Mouse (Mus musculus): ENCODE results near the gene Plagl1. TPM values are rescaled to one million over a fixed set of nuclear protein-coding genes. Genes with fewer than 3 reads are reported as not detected.
A peak's percentile ranks its signal among the peaks of the same experiment; 100 is the strongest.

Gene Plagl1
- polyA plus RNA-seq, 1 experiment from 2014 or later, result 69.6 TPM

- Histone ChIP-seq H3K4me1 (no peaks in the 10 kb centered on the region), H3K4me3 (no peak overlapping the region), H3K27me3 (replicated peaks; ENCODE audit: low read depth, poor library complexity, severe bottlenecking) (no peaks in the 10 kb centered on the region), H3K36me3 (replicated peaks) (no peaks in the 10 kb centered on the region), H3K27ac (replicated peaks) (no peak overlapping the region), H3K9me3 (no peaks in the 10 kb centered on the region)
- no peak for DNase-seq (ENCODE audit: low spot score)
- 92% methylated on average over 4 of the region's 4 CpGs for WGBS
Measured at GRCm38 (mm10) chr10:13152811-13153364, 92.6 kb downstream of the Plagl1 start.

DNA sequence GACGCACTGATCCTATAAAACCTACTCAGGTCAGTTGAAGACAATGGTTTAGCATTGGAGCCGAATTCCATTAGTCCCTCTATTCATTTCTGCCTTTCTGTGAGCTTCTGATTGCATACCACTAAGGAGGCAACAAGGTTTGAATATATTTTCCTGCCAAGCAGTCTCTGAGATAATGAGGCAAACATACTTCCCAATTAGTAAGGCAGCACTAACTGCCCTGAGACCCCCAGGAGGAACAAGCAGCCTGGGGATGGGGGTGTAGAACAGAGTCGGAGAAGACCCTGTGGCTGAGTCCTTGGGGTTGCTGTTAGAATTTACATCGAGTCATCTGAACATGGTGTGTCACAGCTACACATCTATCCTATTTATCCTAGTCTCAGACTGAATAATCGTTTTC, 95.1 kb downstream of the Plagl1 start:
- Histone ChIP-seq H3K4me1 (no peaks in the 10 kb centered on the region), H3K27ac (replicated peaks) (no peak overlapping the region), H3K9me3 (no peaks in the 10 kb centered on the region), H3K4me3 (no peak overlapping the region), H3K27me3 (replicated peaks; ENCODE audit: low read depth, poor library complexity, severe bottlenecking) (no peaks in the 10 kb centered on the region), H3K36me3 (replicated peaks) (no peaks in the 10 kb centered on the region)
- WGBS, result 86% methylated on average over 5 of the region's 5 CpGs
- DNase-seq (ENCODE audit: low spot score), result no peak

DNA sequence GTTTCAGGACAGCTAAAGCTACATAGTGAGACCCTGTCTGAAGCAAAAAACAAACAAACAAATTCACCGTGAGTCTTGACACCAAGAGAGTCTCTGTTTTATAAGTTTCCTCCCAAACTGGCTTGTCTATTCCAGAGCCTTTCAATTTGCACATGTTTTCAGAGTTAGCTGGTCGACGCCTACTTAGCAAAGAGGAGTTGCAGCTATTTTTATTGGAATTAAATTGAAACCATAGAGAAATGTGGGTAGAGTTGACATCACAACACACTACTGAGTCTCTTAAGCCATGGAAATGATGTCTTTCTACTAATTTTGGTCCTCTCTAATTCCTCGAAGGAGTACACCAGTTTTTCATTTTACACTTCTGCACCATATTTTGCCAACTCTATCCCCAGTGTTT, 100.6 kb downstream of the Plagl1 start:
- H3K27ac ChIP-seq (replicated peaks), result no peak overlapping the region
- no peaks in the 10 kb centered on the region for H3K36me3 ChIP-seq (replicated peaks)
- peaks cover 6% of the 10 kb centered on the region; the same call in 1 of the 2 replicates for H3K9me3 ChIP-seq
- no peaks in the 10 kb centered on the region for H3K4me1 ChIP-seq
- H3K4me3 ChIP-seq, result no peak overlapping the region
- 91% methylated on average over 4 of the region's 4 CpGs for WGBS
- no peaks in the 10 kb centered on the region for H3K27me3 ChIP-seq (replicated peaks; ENCODE audit: low read depth, poor library complexity, severe bottlenecking)
- no peak for DNase-seq (ENCODE audit: low spot score)

DNA sequence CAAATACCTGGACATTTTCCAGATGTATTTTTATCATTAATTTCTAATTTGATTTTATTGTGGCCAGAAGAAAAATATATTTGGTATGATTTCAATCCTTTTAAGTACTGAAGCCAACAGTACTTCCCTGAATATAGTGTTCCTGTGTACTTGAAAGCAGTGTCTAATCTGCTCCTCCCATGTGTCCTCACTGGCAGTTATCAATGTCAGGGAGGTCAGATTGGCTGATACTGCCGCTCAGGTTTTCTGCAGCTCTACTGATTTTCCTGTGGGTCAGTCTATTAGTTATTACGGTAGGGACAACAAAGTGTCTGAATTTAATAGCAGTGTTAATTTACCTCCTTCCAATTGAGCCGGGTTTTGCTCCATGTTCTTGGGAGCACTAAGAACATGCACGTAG, 101.7 kb downstream of the Plagl1 start:
- Histone ChIP-seq H3K4me1 (no peaks in the 10 kb centered on the region), H3K4me3 (no peak overlapping the region), H3K36me3 (replicated peaks) (no peaks in the 10 kb centered on the region), H3K27ac (replicated peaks) (no peak overlapping the region), H3K9me3 (peaks cover 6% of the 10 kb centered on the region; the same call in 1 of the 2 replicates), H3K27me3 (replicated peaks; ENCODE audit: low read depth, poor library complexity, severe bottlenecking) (no peaks in the 10 kb centered on the region)
- DNase-seq (ENCODE audit: low spot score), result no peak
- WGBS, result 84% methylated on average over 4 of the region's 4 CpGs

GRCm38 (mm10) chr10:13168461-13168860, 108.2 kb downstream of the Plagl1 start:
- Histone ChIP-seq H3K9me3 (peaks cover 6% of the 10 kb centered on the region; the same call in 1 of the 2 replicates), H3K36me3 (replicated peaks) (no peaks in the 10 kb centered on the region), H3K27me3 (replicated peaks; ENCODE audit: low read depth, poor library complexity, severe bottlenecking) (no peaks in the 10 kb centered on the region), H3K4me1 (peaks cover 44% of the 10 kb centered on the region), H3K27ac (replicated peaks) (peak overlapping the region; percentile 65), H3K4me3 (no peak overlapping the region)
- DNase-seq (ENCODE audit: low spot score), result no peak
- WGBS, result 82% methylated on average over 5 of the region's 5 CpGs

DNA sequence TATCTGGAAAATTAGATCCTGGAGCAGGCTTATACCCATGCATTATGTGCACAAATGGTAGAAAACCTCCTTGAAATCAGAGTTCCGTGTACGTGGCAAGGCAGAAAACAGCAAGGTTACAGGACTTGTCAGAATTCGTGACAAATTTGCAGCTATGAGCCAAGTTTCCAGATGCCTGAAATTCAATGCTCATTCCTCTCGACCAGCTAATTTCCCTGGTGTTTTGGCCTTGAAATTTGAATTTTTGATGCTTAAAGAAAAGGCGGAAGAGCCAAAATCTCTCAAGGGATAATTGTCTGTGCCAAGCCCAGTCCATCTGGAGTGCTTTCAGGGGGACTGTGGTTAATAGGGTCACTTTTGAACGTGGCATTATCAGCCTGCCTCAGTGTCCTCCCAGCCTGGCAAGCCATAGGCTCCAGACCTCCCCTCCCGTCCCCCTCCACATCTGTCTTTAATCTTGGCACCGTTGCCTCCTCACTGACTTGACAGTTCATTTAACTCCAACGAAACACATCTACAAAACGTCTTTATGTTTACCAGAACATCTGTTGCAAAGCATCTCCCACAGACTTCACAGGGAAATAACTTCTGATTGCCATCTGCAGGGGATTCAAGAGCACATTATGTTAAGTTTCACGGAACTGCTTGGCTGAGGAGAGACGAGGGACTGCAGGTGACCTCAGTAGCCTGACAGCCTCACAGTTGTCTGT, 110.6 kb downstream of the Plagl1 start:
- Histone ChIP-seq H3K9me3 (no peaks in the 10 kb centered on the region), H3K27ac (replicated peaks) (peak overlapping the region; percentile 72), H3K36me3 (replicated peaks) (peaks cover 4% of the 10 kb centered on the region; the same call in 1 of the 2 replicates), H3K4me1 (peaks cover 44% of the 10 kb centered on the region), H3K27me3 (replicated peaks; ENCODE audit: low read depth, poor library complexity, severe bottlenecking) (no peaks in the 10 kb centered on the region), H3K4me3 (no peak overlapping the region)
- WGBS, result 31% methylated on average over 12 of the region's 12 CpGs
- peak; percentile 69 for DNase-seq (ENCODE audit: low spot score)

DNA sequence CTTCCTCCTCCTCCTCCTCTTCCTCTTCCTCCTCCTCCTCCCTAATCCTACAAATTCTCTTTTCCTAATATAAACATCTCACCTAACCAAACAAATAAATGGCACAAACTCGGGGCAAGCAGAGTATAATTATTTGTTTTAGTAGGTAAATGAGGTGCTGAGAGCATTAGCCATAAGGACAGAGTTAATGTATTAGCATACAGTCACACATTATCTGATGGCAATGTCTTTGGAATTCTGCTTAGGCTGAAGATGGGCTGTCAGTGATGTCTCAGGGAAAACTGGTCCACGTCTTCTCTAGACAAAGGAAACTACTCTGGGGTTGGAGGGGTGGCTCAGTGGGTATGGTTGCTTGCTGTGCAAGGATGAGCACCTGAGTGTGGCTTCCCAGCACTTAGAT, 111.2 kb downstream of the Plagl1 start:
- 62% methylated on average over 2 of the region's 2 CpGs for WGBS
- H3K4me1 ChIP-seq, result peaks cover 44% of the 10 kb centered on the region

GRCm38 (mm10) chr10:13172798-13173221, 112.5 kb downstream of the Plagl1 start:
- Histone ChIP-seq H3K4me1 (peaks cover 44% of the 10 kb centered on the region), H3K4me3 (no peak overlapping the region), H3K27ac (replicated peaks) (peak overlapping the region; percentile 72), H3K36me3 (replicated peaks) (peaks cover 23% of the 10 kb centered on the region), H3K9me3 (no peaks in the 10 kb centered on the region), H3K27me3 (replicated peaks; ENCODE audit: low read depth, poor library complexity, severe bottlenecking) (no peaks in the 10 kb centered on the region)
- 50% methylated on average over 10 of the region's 10 CpGs for WGBS
- peak; percentile 37 for DNase-seq (ENCODE audit: low spot score)

More for the DNA sequence above, 111.2 kb downstream of the Plagl1 start:
- H3K27ac ChIP-seq (replicated peaks), result peak overlapping the region; percentile 72
- H3K4me3 ChIP-seq, result no peak overlapping the region
- H3K27me3 ChIP-seq (replicated peaks; ENCODE audit: low read depth, poor library complexity, severe bottlenecking), result no peaks in the 10 kb centered on the region
- no peaks in the 10 kb centered on the region for H3K9me3 ChIP-seq
- no peak for DNase-seq (ENCODE audit: low spot score)
- peaks cover 10% of the 10 kb centered on the region for H3K36me3 ChIP-seq (replicated peaks)

DNA sequence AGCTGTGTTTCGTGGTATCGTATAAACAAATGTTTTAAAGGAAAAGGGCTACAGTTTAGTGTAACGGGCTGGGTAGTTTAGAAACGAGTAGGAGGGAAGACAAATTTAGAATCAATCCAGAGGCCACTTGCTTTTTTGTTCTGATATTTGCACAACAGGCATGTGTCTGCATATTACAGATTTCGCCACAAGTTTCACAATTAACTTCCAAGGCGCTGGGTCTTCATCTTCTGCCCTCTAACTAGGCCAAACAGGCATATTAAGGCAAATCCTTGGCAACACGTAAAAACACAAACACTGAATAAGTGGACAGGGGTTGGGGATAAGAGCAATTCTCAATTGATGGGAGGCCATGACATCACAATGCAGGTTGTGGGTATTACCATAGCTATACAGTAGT, 115.6 kb downstream of the Plagl1 start:
- 93% methylated on average over 7 of the region's 7 CpGs for WGBS
- H3K4me3 ChIP-seq, result no peak overlapping the region
- no peak overlapping the region for H3K27ac ChIP-seq (replicated peaks)
- H3K9me3 ChIP-seq, result no peaks in the 10 kb centered on the region
- no peak for DNase-seq (ENCODE audit: low spot score)
- no peaks in the 10 kb centered on the region for H3K27me3 ChIP-seq (replicated peaks; ENCODE audit: low read depth, poor library complexity, severe bottlenecking)
- peaks cover 22% of the 10 kb centered on the region for H3K4me1 ChIP-seq
- H3K36me3 ChIP-seq (replicated peaks), result peaks cover 54% of the 10 kb centered on the region

- DNase-seq (ENCODE audit: low spot score), result no peak
- 71% methylated on average over 7 of the region's 7 CpGs for WGBS
- H3K36me3 ChIP-seq (replicated peaks), result peaks cover 76% of the 10 kb centered on the region
- H3K9me3 ChIP-seq, result no peaks in the 10 kb centered on the region
- peaks cover 1% of the 10 kb centered on the region for H3K4me1 ChIP-seq
- no peak within 1 kb of the TSS for H3K27ac ChIP-seq (replicated peaks)
- H3K4me3 ChIP-seq, result no peak within 1 kb of the TSS
- no peaks in the 10 kb centered on the region for H3K27me3 ChIP-seq (replicated peaks; ENCODE audit: low read depth, poor library complexity, severe bottlenecking)
Measured at GRCm38 (mm10) chr10:13177973-13178624, 117.8 kb downstream of the Plagl1 start, which contains the start of gene Zc2hc1b. Gene Zc2hc1b, minus strand, starts transcription at chr10:13178023.

DNA sequence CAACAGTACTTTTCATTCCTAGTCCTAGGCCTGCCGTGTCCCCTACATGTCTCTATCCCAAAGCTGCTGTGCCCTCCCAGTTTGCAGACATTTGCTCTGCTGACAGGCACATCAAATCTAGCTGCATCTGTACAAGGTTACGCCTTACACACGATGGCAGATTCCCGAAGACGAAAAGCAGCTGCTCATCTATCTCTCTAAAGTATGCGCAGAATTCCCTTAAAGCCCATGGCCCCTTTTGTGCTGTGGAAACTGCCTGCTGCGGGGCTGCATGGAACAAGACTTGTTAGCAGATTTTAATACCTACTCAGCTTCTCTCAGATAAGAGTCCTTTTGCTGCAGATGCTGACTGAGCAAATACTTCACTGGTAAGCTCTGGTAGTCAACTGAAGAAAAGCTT, 119.9 kb downstream of the Plagl1 start:
- no peaks in the 10 kb centered on the region for H3K4me1 ChIP-seq
- WGBS, result 89% methylated on average over 7 of the region's 7 CpGs
- DNase-seq (ENCODE audit: low spot score), result no peak
- no peak overlapping the region for H3K27ac ChIP-seq (replicated peaks)
- H3K4me3 ChIP-seq, result no peak overlapping the region
- H3K27me3 ChIP-seq (replicated peaks; ENCODE audit: low read depth, poor library complexity, severe bottlenecking), result no peaks in the 10 kb centered on the region
- peaks cover 94% of the 10 kb centered on the region for H3K36me3 ChIP-seq (replicated peaks)
- H3K9me3 ChIP-seq, result no peaks in the 10 kb centered on the region

All from embryonic facial prominence, embryonic 10.5 days (tissue).